Mouse (Mus musculus) gonadal fat pad, adult 2 months (tissue): ENCODE results near the gene C4b. TPM values are rescaled to one million over a fixed set of nuclear protein-coding genes. Genes with fewer than 3 reads are reported as not detected.
"Not testable (repeated sequence)": the region's sequence is repeated elsewhere in the genome, so short reads cannot be mapped to it uniquely, and the experiment has no call there.

Experiments used
- DNase-seq: peaks from one replicate; pipeline ENCODE4 v3.0.0-alpha.2; 2012; ENCODE audit warnings: low read depth
- polyA plus RNA-seq: library from polyadenylated mRNA; depleted of rRNA; stranded (reverse); fragments of >200 nt; gene quantifications from 2 replicates; pipeline ENCODE4 v1.2.3, GENCODE M21; 2012; rRNA removed

Gene C4b
- polyA plus RNA-seq, 1 experiment = 171 TPM

DNA sequence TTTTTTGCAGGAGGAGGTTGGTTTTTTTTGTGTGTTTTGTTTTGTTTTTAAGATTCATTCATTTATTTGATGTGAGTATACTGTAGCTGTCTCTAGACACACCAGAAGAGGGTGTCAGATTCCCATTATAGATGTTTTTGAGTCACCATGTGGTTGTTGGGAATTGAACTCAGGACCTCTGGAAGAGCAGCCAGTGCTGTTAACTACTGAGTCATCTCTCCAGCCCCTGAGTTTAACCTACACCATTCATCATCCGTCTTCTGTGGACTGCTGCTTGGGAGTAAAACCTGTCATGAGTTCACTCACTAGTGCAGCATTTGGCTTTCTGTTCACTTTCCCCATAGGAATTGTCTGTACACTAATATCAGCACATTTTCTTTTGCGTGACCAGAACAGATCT, 37.2 kb downstream of the C4b start:
- not testable (repeated sequence) for DNase-seq

DNA sequence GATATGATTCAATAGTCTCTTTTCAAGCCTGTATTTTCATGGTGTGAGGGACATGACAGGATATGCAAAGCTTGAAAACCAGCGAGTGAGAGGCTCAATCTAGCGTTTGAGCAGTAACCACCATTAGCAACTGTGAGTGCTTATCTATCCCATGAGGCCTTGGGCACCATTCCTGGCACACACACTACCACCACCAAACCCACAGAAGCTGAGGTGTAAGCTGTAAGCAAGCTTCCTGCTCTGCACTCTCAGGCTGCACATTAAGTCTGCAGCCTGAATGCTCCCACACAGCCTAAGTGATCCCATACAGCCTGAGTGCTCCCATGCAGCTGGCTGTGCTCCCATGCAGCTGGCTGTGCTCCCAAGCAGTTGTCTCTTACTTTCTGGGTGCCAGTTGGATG, 43.0 kb downstream of the C4b start:
- no peak for DNase-seq

- DNase-seq = no peak
Measured at GRCm38 (mm10) chr17:34699575-34700408, 43.9 kb downstream of the C4b start.

GRCm38 (mm10) chr17:34692906-34693305, 50.8 kb downstream of the C4b start:
- DNase-seq = no peak

DNA sequence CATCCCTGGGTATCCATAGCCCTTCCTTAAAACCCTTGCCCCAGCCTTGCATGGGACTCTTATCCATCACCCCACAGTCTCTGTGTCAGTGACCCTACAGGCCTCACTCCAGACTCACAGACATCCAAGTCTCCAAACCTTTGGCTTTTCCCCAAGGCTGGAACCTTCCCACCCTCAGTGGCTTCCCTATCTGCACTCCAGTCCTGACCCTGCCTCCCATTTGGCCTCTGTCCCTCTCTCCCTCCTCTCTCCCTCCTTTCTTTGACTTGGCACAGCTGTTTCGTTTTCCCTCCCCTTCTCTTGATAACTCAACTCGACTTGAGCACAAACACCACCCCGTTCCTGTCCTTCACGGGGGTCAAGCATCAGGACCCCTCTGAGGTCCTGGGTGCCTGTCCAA, 53.2 kb downstream of the C4b start:
- no peak for DNase-seq

DNA sequence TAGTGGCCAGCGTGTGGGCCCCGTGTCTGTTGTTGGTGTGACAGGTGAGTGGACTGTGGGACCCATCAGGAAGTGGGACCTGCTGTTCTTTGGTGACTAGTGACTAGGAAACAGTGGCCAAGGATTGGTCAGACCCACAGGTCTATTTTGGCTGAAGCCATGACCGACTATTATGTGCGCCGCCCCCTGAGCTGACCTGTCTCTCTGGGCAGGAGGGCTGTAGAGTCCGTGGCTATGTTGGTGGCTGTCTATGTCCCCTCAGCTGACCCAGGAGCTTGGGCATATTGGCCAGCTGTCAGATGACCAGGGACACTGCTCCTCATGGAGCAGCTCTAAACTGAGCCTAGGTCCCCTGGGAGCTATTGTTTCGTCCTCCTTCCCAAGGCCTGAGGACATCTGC, 54.8 kb downstream of the C4b start:
- no peak for DNase-seq

- DNase-seq = no peak
Measured at GRCm38 (mm10) chr17:34685120-34686110, 58.3 kb downstream of the C4b start.

- DNase-seq = no peak
Measured at GRCm38 (mm10) chr17:34684253-34684893, 59.3 kb downstream of the C4b start.

DNA sequence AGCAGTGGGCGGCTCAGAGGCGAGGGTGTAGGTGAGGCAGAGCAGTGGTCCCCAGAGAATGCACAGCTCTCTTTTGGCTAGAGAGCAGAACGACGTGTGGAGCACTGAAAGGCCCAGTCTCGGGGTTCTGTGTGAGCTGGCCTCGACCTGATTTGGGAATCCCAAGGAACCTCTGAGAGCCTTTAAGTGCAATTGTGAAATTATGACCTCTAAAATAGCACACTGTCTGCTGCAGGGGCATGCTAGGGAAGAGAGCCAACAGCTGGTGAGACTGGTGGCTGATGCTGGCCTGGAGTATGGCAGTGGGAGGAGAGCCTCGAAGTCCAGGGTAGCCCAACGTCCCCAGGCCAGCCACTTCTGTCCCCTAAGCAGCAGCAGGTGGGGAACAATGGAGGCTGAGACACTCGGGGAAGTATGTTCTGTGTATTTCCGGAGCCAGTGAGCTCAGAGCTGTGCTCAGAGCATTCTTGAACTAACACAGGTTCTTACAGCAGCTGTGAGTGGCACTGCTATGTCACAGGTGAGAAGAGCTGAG, 59.9 kb downstream of the C4b start:
- no peak for DNase-seq

DNA sequence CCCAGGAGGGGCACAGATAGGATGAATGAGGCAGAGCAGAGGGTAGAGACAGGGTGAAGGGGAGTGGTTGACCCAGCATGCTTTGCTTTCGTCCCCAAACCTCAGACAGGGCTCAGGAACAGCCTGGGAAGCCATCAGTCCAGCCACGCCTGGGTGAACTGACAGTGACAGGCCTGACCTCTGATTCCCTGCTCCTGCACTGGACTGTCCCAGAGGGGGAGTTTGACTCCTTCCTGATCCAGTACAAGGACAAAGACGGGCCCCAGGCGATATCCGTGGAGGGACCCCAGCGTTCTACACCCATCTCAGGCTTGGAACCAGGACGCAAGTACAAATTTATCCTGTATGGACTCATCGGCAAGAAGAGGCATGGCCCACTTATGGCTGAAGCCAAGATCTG, 60.5 kb downstream of the C4b start:
- DNase-seq = no peak

- no peak for DNase-seq
Measured at GRCm38 (mm10) chr17:34681881-34682536, 61.7 kb downstream of the C4b start.

DNA sequence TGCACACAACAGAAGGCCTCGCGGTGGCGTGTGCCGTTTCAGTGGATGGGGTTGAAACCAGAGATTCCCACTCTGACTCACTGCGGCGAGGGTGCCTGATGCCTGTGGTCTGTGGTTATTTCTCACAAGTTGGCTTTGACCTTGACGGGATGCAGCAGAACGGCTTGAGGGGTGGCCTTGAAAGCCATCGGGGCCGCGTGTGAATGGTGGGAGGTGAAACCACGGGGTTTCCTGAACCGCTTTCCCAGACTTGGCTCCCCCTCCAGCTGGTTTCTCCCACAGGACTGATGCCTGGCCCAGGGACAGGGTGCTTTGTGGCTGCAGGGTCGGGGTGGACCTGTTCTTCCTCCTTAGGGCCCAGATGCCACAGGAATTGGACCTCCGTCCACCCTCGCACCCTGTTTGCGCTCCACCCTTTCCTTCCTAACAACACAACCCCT, 62.5 kb downstream of the C4b start:
- DNase-seq = no peak

DNA sequence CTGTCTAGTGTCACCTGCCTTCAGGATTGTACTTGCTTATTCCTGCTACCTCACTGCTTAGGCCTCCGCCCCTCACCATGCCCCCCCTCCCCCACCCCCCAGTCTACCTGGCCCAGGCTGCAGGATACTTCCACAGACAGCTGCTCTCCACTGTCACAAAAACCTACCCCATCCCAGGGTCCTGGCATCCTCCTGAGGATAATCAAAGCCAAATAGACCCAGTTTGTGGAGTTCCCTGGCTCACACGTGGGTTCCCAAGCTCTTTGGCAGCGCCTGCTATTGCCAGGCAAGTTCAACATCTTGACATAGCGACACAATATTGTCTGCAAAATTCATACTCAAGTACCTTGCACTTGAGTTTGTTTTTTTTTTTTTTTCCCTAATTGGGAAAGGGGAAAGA, 63.1 kb downstream of the C4b start:
- no peak for DNase-seq

DNA sequence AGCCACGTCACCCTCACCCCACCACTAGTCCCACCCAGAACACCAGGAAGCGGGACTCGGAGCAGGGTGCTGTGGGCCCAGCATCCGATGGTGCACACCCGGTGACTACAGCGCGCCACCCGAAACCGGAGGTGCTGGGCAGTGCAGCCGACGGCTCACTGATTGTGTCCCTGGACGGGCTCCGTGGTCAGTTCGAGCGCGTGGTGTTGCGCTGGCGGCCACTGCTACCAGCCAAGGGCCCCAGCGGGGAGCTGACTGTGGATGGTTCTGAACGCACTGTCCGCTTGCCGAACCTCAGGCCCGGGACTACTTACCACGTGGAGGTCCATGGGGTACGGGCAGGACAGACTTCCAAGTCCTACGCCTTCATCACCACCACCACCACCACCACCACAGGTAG, 63.5 kb downstream of the C4b start:
- no peak for DNase-seq

Other genes starting within 250 kb of the C4b start
- gene Btnl6, start 226.5 kb downstream of the C4b start, polyA plus RNA-seq = not detected in 2 replicates
- gene Notch4, start 179.6 kb downstream of the C4b start, polyA plus RNA-seq = 18.2 and 28.9 TPM in 2 replicates
- gene Gpsm3, start 154.1 kb downstream of the C4b start, polyA plus RNA-seq = 10.0 and 10.1 TPM in 2 replicates
- gene Pbx2, start 152.6 kb downstream of the C4b start, polyA plus RNA-seq = 51.3 and 59.8 TPM in 2 replicates
- 5.3 and 5.5 TPM in 2 replicates for gene Ager, start 146.0 kb downstream of the C4b start, polyA plus RNA-seq
- gene Rnf5, start 140.2 kb downstream of the C4b start, polyA plus RNA-seq = 99.2 and 108 TPM in 2 replicates
- gene Agpat1, start 139.6 kb downstream of the C4b start, polyA plus RNA-seq = 204 and 232 TPM in 2 replicates
- 3.6 and 5.3 TPM in 2 replicates for gene Egfl8, start 127.9 kb downstream of the C4b start, polyA plus RNA-seq
- gene Ppt2, start 115.4 kb downstream of the C4b start, polyA plus RNA-seq = 49.6 and 62.9 TPM in 2 replicates
- gene Prrt1, start 114.3 kb downstream of the C4b start, polyA plus RNA-seq = 15.8 and 28.1 TPM in 2 replicates
- 2.9 and 9.3 TPM in 2 replicates for gene Fkbpl, start 99.1 kb downstream of the C4b start, polyA plus RNA-seq
- gene Atf6b, start 96.7 kb downstream of the C4b start, polyA plus RNA-seq = 87.4 and 87.8 TPM in 2 replicates
- 34.9 and 42.7 TPM in 2 replicates for gene Tnxb, start 73.3 kb downstream of the C4b start, polyA plus RNA-seq
- gene Cyp21a1, start 60.7 kb upstream of the C4b start, polyA plus RNA-seq = 0.28 and 0.29 TPM in 2 replicates
- 37.7 and 59.7 TPM in 2 replicates for gene Stk19, start 93.1 kb upstream of the C4b start, polyA plus RNA-seq
- 62.6 and 64.9 TPM in 2 replicates for gene Dxo, start 93.1 kb upstream of the C4b start, polyA plus RNA-seq
- gene Skiv2l, start 106.3 kb upstream of the C4b start, polyA plus RNA-seq = 91.1 and 93.8 TPM in 2 replicates
- gene Nelfe, start 106.5 kb upstream of the C4b start, polyA plus RNA-seq = 53.8 and 77.2 TPM in 2 replicates
- 70.2 and 140 TPM in 2 replicates for gene Cfb, start 118.6 kb upstream of the C4b start, polyA plus RNA-seq
- gene Zbtb12, start 135.6 kb upstream of the C4b start, polyA plus RNA-seq = 14.5 and 14.8 TPM in 2 replicates
- gene Gm20547, start 138.2 kb upstream of the C4b start, polyA plus RNA-seq = not detected in 2 replicates
- gene C2, start 154.4 kb upstream of the C4b start, polyA plus RNA-seq = 54.9 and 69.0 TPM in 2 replicates
- gene Ehmt2, start 154.6 kb upstream of the C4b start, polyA plus RNA-seq = 230 TPM in 2 replicates
- gene Slc44a4, start 170.6 kb upstream of the C4b start, polyA plus RNA-seq = 48.4 and 50.0 TPM in 2 replicates
- 113 and 155 TPM in 2 replicates for gene Neu1, start 187.4 kb upstream of the C4b start, polyA plus RNA-seq
- gene Hspa1b, start 215.4 kb upstream of the C4b start, polyA plus RNA-seq = 58.3 and 104 TPM in 2 replicates
- gene Gm20481, start 226.0 kb upstream of the C4b start, polyA plus RNA-seq = 0.24 TPM in 1 of 2 replicates, not detected in the other
- gene Hspa1a, start 228.3 kb upstream of the C4b start, polyA plus RNA-seq = 37.0 and 50.4 TPM in 2 replicates
- 2.4 and 4.4 TPM in 2 replicates for gene Hspa1l, start 228.8 kb upstream of the C4b start, polyA plus RNA-seq
- 36.8 and 54.6 TPM in 2 replicates for gene Lsm2, start 238.0 kb upstream of the C4b start, polyA plus RNA-seq